Mouse (Mus musculus): ENCODE data around the gene Prkcq.

GRCm38 (mm10) chr2:11239523-11239922 lies 67.6 kb downstream of the Prkcq start:
- TF ChIP-seq NANOG (IDR thresholded peaks at IDR 0.05; ENCODE audit: borderline replicate concordance, low read length) (no peak), CTCF (conservative IDR thresholded peaks at IDR 0.05; ENCODE audit: low read length) (no peak)
